Mouse (Mus musculus): Measurements from ENCODE around the gene Nceh1. TPM values are rescaled to one million over a fixed set of nuclear protein-coding genes. Genes with fewer than 3 reads are reported as not detected.
A peak's percentile ranks its signal among the peaks of the same experiment; 100 is the strongest.

The Nceh1 gene
- total and polyA plus RNA-seq, 3 experiments, result 8.2 to 9.3 TPM; not detected in 1

DNA sequence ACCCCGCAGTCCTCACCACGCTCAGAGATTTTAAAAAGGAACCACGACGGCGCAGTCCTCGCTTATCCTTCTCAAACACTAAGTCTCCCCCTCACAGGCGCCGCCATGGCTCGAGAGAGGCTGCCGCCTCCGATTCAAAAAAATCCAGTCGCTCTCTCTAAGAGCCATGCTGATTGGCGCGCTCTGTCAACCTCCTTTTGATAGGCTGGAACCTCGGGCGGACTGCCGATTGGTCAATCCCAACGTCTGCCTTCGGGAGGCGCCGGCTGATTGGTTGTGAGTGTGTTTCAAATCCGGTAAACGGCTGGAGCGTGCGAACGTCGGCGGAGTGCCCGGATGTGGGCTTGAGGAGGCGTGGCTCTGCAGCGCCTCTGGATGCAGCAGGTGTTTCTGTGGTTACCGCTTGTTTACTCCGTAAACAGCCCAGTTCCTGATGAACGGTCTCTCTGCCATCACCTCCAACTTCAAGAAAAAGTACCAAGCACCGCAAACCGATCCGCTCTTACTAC, 29.0 kb upstream of the Nceh1 start, which contains the start of gene Ect2 (continued):
- TF ChIP-seq ZMIZ1 (IDR thresholded peaks at IDR 0.05; ENCODE audit: low read depth, low read length) (peak; percentile 17; the same call in 1 of the 2 replicates), MYB (IDR thresholded peaks at IDR 0.05; ENCODE audit: low read depth, low read length) (no peak), MXI1 (IDR thresholded peaks at IDR 0.05; ENCODE audit: low read depth, low read length) (peak; percentile 64; the same call in 1 of the 2 replicates), E2F4 (IDR thresholded peaks at IDR 0.05; ENCODE audit: borderline replicate concordance, low read depth, low read length) (peak; percentile 77; the same call in 1 of the 2 replicates), SIN3A (IDR thresholded peaks at IDR 0.05; ENCODE audit: low read length) (no peak; the same call in none of the 2 replicates), TAL1 (IDR thresholded peaks at IDR 0.05; ENCODE audit: low read length) (no peak), USF1 (IDR thresholded peaks at IDR 0.05; ENCODE audit: low read depth, low read length) (no peak)

DNA sequence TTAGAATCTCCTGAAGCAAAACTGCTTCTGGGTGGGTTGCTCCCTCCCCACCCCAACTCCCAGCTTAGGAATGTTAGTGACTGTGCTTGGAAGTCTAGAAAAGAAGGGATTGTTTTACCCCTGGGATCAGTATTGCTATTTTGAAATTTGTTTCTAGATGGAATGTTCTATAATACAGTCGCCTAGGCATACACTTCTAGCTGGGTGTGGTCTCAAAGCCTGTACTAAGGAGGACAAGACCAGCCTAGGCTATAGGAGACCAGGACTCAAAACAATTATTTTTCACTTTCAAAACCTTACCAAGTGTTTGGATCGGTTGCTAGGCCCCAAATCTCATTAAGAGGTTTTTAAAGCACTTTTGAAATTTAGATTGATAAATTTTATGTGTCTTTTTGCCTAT, 28.5 kb upstream of the Nceh1 start:
- no peak for DNase-seq (ENCODE audit: low read depth, low spot score)
- Histone ChIP-seq H3K4me3 (ENCODE audit: control insufficient read depth in 1 of 2, insufficient read depth in 1 of 2, low read depth in 2 of 2, low read length in 2 of 2) (peak overlapping the region; percentile 52 to 62), H3K4me1 (ENCODE audit: control insufficient read depth in 1 of 2, insufficient read depth in 2 of 2, low read length in 2 of 2) (peaks cover 9 to 21% of the 10 kb centered on the region in 2 experiments), H3K36me3 (ENCODE audit: control insufficient read depth in 1 of 2, insufficient read depth in 2 of 2, low read length in 2 of 2) (peaks cover 4 to 27% of the 10 kb centered on the region in 2 experiments), H3K9ac (ENCODE audit: control insufficient read depth, low read depth, low read length, poor library complexity, severe bottlenecking) (peak overlapping the region; percentile 60), H3K27me3 (ENCODE audit: control insufficient read depth in 1 of 2, insufficient read depth in 2 of 2, low read length in 2 of 2) (no peaks in the 10 kb centered on the region), H3K9me3 (replicated peaks; ENCODE audit: insufficient read depth, low read length) (no peaks in the 10 kb centered on the region), H3K27ac (ENCODE audit: control insufficient read depth, low read depth, low read length) (peak overlapping the region; percentile 16), H3K79me2 (ENCODE audit: control insufficient read depth, insufficient read depth, low read length, poor library complexity) (peaks cover 23% of the 10 kb centered on the region)
- no peak for TF ChIP-seq USF1 (IDR thresholded peaks at IDR 0.05; ENCODE audit: low read depth, low read length)

DNA sequence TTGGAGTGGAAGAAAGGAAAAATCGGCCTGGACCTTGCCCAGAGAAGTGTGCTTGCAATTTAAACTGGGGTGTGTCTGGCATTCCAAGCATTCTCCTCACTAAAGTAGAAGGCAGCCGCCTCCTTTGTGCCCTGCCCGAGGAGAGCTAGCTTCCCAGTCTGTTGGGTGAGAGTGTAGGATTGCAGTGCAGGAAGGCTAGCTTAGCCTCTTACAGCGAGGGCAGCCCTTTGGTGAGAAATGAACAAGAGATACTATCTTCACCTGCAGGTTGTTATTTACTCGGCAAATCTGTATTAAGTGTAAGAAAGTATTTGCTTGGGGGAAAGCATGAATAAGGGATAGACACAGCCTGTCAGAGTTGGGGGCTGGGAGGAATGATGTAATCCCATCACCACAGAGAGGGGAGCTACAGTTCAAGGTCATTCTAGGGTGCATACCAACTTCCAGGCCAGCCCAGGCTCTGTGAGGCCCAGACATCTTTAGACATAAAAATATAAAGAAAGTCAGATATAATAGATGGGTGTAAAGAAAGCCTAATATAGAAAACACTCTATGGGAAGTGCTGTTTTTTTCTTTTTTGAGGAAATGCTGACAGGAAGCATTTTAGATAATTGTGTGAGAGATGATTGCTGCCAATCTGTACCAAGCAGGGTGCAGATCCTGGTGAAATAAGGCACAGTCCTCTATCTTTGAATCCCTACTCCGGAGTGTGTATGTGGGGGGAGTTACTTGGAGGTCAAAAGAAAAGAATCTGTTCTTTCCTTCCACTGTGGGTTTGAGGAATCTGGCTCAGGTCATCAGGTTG, 27.5 kb upstream of the Nceh1 start:
- no peak overlapping the region; the same call in 1 of the 2 replicates for H3K27ac ChIP-seq (ENCODE audit: control insufficient read depth, low read depth, low read length)
- H3K27me3 ChIP-seq (ENCODE audit: control insufficient read depth in 1 of 2, insufficient read depth in 2 of 2, low read length in 2 of 2), result no peaks in the 10 kb centered on the region
- H3K4me3 ChIP-seq (ENCODE audit: control insufficient read depth in 1 of 2, insufficient read depth in 1 of 2, low read depth in 2 of 2, low read length in 2 of 2), result no peak overlapping the region
- H3K9ac ChIP-seq (ENCODE audit: control insufficient read depth, low read depth, low read length, poor library complexity, severe bottlenecking), result peak overlapping the region; percentile 25
- TF ChIP-seq MAFK (IDR thresholded peaks at IDR 0.05; ENCODE audit: borderline replicate concordance, low read depth, low read length), result peak; percentile 55; the same call in 1 of the 2 replicates
- no peak for TF ChIP-seq BHLHE40 (IDR thresholded peaks at IDR 0.05; ENCODE audit: borderline replicate concordance, low read depth, low read length)
- TF ChIP-seq GATA1 (IDR thresholded peaks at IDR 0.05; ENCODE audit: low read depth, low read length), result peak; percentile 85
- peak; percentile 87 for TF ChIP-seq ZNF384 (IDR thresholded peaks at IDR 0.05; ENCODE audit: low read depth, low read length)
- peak; percentile 60; the same call in 1 of the 2 replicates for TF ChIP-seq TCF12 (IDR thresholded peaks at IDR 0.05; ENCODE audit: low read depth, low read length)
- TF ChIP-seq MYB (IDR thresholded peaks at IDR 0.05; ENCODE audit: low read depth, low read length), result no peak
- peak; percentile 85 for TF ChIP-seq RCOR1 (IDR thresholded peaks at IDR 0.05; ENCODE audit: low read depth, low read length)
- TF ChIP-seq ETS1 (IDR thresholded peaks at IDR 0.05; ENCODE audit: low read depth, low read length), result peak; percentile 57
- TF ChIP-seq USF1 (IDR thresholded peaks at IDR 0.05; ENCODE audit: low read depth, low read length), result no peak
- TF ChIP-seq ZC3H11A (IDR thresholded peaks at IDR 0.05; ENCODE audit: low read depth, low read length), result no peak
- peak; percentile 39 for TF ChIP-seq TAL1 (IDR thresholded peaks at IDR 0.05; ENCODE audit: low read length)
- 0 out of 2 replicates have a peak, but pooled peaks have one; percentile 15 for TF ChIP-seq SIN3A (IDR thresholded peaks at IDR 0.05; ENCODE audit: low read length)
- TF ChIP-seq EP300 (IDR thresholded peaks at IDR 0.05; ENCODE audit: low read depth in 1 of 2, low read length in 2 of 2), result peak; percentile 83
- H3K36me3 ChIP-seq (ENCODE audit: control insufficient read depth in 1 of 2, insufficient read depth in 2 of 2, low read length in 2 of 2), result peaks cover 0 to 27% of the 10 kb centered on the region in 2 experiments; a peak in 3 of 4 replicates
- peaks cover 9 to 21% of the 10 kb centered on the region in 2 experiments for H3K4me1 ChIP-seq (ENCODE audit: control insufficient read depth in 1 of 2, insufficient read depth in 2 of 2, low read length in 2 of 2)
- H3K9me3 ChIP-seq (replicated peaks; ENCODE audit: insufficient read depth, low read length), result no peaks in the 10 kb centered on the region
- peaks cover 23% of the 10 kb centered on the region for H3K79me2 ChIP-seq (ENCODE audit: control insufficient read depth, insufficient read depth, low read length, poor library complexity)
- peak; percentile 49 for DNase-seq (ENCODE audit: low read depth, low spot score)

All from MEL (cell line).